Mouse (Mus musculus): Measurements from ENCODE around the gene Mtg1.

Gene Mtg1

DNA sequence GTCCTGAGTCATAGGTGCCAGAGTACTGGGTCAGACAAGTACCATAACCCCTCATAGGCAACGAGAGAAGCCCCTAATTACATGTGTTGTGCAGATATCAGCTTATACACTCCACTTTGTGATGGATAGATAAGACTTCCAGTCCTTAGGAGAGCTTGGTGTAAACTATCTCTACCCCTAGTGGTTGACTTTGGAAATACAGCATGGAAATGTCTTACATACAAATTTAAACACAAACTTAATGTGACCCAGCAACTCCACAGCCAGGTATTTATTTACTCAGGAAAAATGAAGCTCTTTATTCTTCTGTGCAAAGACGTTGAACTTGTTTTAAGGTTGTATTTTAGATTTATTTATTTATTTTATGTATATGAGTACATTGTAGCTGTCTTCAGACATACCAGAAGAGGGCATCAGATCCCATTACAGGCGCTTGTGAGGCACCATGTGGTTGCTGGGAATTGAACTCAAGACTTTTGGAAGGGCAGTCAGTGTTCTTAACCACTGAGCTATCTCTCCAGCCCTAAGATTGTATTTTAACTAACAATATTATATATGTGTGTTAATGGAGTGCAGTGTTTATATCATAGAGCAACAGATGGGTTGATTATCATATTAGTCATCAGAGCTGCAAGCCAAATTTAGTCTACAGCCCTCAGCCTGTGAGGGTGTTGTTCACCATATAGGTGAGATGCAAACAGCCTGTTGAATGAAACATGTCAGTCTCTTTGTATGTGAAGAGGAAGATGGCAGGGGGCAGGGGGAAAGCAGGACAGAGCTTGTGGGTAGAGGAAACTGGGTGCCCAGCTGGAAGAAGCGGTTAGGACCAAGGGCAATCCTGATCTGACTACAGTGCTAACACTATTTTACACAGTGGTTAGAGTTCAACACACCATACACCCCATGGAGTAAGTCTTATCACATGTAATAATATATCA lies 51.3 kb downstream of the Mtg1 start:
- DNase-seq (ENCODE audit: low spot score), result no peak

DNA sequence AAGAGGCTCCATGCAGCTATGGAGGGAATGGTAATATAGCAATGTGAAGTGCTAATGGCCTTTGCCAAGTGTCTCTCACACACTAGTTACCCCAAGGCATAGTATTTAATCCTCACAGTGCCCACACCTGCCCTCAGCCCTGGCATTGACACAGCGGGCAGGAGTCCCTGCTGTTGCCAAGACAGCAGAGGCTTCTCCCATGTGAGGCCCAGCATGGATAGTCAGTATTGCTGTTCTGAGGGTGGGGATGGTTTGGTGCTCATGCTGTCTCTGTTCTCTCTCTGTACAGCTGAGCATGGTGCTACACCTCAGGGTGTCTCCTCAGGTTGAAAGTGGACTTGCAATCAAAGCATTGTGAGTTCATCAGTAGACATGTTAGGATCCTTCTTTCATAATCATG lies 53.1 kb downstream of the Mtg1 start:
- DNase-seq (ENCODE audit: low spot score), result no peak

DNA sequence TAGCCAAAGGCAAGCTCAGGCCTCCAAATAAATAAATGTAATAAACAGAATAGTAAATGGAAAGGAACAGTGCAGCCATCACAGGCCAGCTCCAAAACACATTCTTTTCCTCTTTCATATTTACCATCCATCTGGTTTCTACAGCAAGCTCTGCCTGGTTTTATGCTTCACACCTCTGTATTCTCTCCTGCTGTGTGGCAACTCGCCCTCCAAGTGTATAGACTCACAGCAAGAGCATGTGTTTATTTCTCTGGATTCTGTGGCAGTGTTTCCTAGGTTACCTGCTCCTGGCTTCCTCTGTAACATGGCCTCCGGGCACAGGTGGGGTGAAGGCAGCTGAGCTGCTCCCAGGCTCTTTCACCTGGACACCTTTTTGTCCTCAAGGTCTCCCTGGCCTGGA lies 55.1 kb downstream of the Mtg1 start:
- no peak for DNase-seq (ENCODE audit: low spot score)

DNA sequence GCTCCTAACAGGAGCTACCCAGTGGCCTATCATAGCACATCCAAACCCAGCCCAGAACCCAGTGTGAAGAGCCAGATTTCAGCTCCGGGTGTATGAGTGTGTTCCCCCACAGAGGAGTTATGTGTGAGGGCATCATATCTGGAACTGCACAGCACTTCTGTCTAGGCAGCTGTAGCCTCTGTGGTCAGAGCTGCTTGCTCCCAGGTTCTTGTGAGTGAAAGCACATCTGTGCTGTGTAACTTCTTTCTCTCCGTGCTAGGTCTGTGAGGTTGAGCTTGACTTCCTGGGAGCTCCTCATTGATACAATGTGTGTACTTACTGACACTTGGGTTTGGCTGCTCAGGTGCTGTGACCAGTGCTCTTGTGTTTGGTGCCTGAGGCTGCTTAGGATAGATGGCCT lies 55.5 kb downstream of the Mtg1 start:
- no peak for DNase-seq (ENCODE audit: low spot score)

DNA sequence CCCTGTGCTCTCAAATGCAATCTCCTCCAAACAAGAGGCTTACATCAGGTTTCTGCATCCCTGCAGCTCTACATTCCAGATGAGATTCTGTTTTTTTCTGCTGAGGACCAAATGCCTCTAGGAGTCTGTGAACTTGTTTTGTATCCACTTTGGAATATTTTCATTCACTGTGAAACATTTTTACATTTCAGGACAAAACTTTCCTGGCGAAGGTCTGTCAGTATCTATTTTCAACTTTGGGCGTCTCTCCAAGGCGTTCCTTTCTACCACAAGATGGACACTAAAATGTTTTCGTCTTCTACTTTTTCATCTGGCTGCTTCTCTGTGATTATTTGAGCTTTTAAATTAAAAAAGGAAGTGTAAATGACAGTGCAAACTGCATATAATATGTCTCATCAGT lies 56.7 kb downstream of the Mtg1 start:
- no peak for DNase-seq (ENCODE audit: low spot score)

DNA sequence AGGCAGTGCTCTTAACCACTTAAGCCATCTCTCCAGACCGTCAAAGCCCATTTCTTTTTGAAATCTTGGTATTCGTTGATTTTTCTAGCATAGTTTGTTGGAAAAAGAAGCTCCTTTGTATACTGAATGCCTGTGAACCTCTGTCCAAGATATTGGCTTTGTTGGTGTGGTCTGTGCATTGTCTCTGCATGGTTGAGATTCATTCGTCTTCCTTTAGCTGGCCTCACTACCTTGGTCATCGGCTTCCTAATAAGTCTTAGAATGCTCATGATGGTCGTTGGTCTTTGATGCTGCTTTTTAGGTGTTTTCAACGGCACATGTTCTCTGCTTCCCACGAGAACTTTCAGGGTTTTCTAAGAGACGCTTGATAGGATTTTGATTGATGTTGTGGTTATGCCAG lies 58.6 kb downstream of the Mtg1 start:
- DNase-seq (ENCODE audit: low spot score), result no peak
